Mouse (Mus musculus): ENCODE measurements around the gene Cela3b. TPM values are rescaled to one million over a fixed set of nuclear protein-coding genes. Genes with fewer than 3 reads are reported as not detected.

The Cela3b gene
- polyA plus RNA-seq (2021; fragmentation: Nextera tagmentation), result not detected in 2 replicates
- long read RNA-seq, experiment 1, result 0 reads
- long read RNA-seq, experiment 2, result 0 reads

DNA sequence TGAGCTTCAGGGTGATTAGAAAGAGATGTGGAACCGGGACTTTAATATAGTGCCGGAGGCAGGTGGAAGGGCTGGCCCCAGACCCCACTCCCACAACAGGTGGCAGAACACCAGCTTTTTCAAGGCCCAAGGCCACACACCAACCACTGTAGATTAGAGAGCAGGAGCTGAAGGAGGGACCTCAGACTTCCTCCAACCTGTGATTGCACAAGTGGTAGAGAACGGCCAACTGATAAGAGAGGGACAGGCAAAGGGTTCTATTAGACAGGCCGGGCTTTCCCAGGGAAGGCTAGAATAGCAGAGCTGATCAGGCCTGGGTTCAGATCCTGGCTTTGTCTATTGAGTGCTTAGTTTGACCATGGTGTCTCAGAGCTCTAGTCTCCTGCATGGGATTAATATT lies at the start of gene Cela3b:
Gene Cela3b, minus strand, starts transcription at position 39 of the 400 bp plus-strand sequence.

GRCm38 (mm10) chr4:137468260-137469080 lies 38.1 kb upstream of the Cela3b start, which contains the start of gene Hspg2:
Gene Hspg2, plus strand, starts transcription at chr4:137468769.

GRCm38 (mm10) chr4:137453234-137453767 lies 23.0 kb upstream of the Cela3b start, which contains the start of gene 1700013G24Rik:
Gene 1700013G24Rik, plus strand, starts transcription at chr4:137453284.

GRCm38 (mm10) chr4:137409691-137410090 lies 20.6 kb downstream of the Cela3b start, which contains the start of gene Cela3a:
Gene Cela3a, minus strand, starts transcription at chr4:137409791.

Other genes with a start within 250 kb of the Cela3b start
- 2.3 and 2.4 TPM in 2 replicates for gene Wnt4, start 153.1 kb downstream of the Cela3b start, polyA plus RNA-seq (2021; fragmentation: Nextera tagmentation)
- 463 and 529 TPM in 2 replicates for gene Cdc42, start 72.8 kb downstream of the Cela3b start, polyA plus RNA-seq (2021; fragmentation: Nextera tagmentation)
- not detected in 2 replicates for gene Cela3a, start 20.7 kb downstream of the Cela3b start, polyA plus RNA-seq (2021; fragmentation: Nextera tagmentation)
- gene 1700013G24Rik, start 22.7 kb upstream of the Cela3b start, polyA plus RNA-seq (2021; fragmentation: Nextera tagmentation), result not detected in 2 replicates
- gene Hspg2, start 38.2 kb upstream of the Cela3b start, polyA plus RNA-seq (2021; fragmentation: Nextera tagmentation), result 0.44 and 0.55 TPM in 2 replicates
- not detected in 2 replicates for gene Ldlrad2, start 144.0 kb upstream of the Cela3b start, polyA plus RNA-seq (2021; fragmentation: Nextera tagmentation)
- 25.6 and 32.5 TPM in 2 replicates for gene Usp48, start 163.2 kb upstream of the Cela3b start, polyA plus RNA-seq (2021; fragmentation: Nextera tagmentation)
- gene Rap1gap, start 234.2 kb upstream of the Cela3b start, polyA plus RNA-seq (2021; fragmentation: Nextera tagmentation), result 51.5 and 120 TPM in 2 replicates

Data from left cerebral cortex, adult 6 months (tissue).